ENCODE assay signal across 8 mouse cellular contexts in the genomic region with DNA sequence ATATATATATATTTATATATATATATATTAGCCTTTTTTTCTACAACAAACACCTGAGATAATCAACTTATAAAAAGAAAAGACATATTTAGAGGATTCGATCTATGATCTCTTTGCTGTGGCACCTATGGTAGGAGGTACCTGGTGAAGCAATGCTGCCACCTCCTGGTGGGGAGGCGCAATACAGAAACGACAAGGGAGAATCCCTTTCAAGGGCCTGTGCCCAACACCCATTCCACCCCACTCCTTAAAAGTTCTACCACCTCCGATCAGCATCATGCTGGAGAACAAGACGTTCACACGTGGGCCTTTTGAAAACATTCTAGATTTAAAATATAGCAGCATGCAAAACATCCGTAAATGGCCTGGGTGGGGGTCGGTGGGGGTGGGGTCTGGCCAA.
DNase-seq lines count a peak whose midpoint lies in the region; ATAC-seq and TF ChIP-seq lines count a peak whose summit lies in the region.

No protein-coding gene starts in this region.

- peak; percentile 79; the same call in 1 of the 2 replicates for ATAC-seq in forebrain, embryonic 14.5 days
- ATAC-seq in intestine, postnatal 0 days, result no peak
- peak; percentile 82; the same call in 1 of the 2 replicates for ATAC-seq in neural tube, embryonic 14.5 days (ENCODE audit: low read depth)

- H3K79me2 ChIP-seq in liver, adult 2 months (ENCODE audit: control insufficient read depth, insufficient read depth, low read length), result no peaks in the 10 kb centered on the region

- H3K4me2 ChIP-seq in forebrain, embryonic 14.5 days (ENCODE audit: low read length), result no peak overlapping the region
- H3K4me2 ChIP-seq in intestine, postnatal 0 days (replicated peaks; ENCODE audit: low read depth), result no peak overlapping the region
- H3K4me2 ChIP-seq in neural tube, embryonic 14.5 days (ENCODE audit: low read depth, low read length), result no peak overlapping the region

- WGBS in forebrain, embryonic 14.5 days, result 32% methylated on average over 8 of the region's 8 CpGs
- 34% methylated on average over 8 of the region's 8 CpGs for WGBS in intestine, postnatal 0 days
- WGBS in liver, adult 2 months, result 23% methylated on average over 8 of the region's 8 CpGs
- WGBS in neural tube, embryonic 14.5 days, result 31% methylated on average over 8 of the region's 8 CpGs

- H3K27me3 ChIP-seq in forebrain, embryonic 14.5 days (replicated peaks; ENCODE audit: control insufficient read depth, insufficient read depth, low read length), result no peaks in the 10 kb centered on the region
- no peaks in the 10 kb centered on the region for H3K27me3 ChIP-seq in intestine, postnatal 0 days (replicated peaks; ENCODE audit: control insufficient read depth, insufficient read depth, low read length)
- H3K27me3 ChIP-seq in liver, adult 2 months (ENCODE audit: control insufficient read depth, insufficient read depth, low read length), result peaks cover 2% of the 10 kb centered on the region; the same call in 1 of the 2 replicates
- H3K27me3 ChIP-seq in neural tube, embryonic 14.5 days (ENCODE audit: control insufficient read depth, insufficient read depth, low read length), result no peaks in the 10 kb centered on the region

- H3K4me1 ChIP-seq in forebrain, embryonic 14.5 days (ENCODE audit: control insufficient read depth, insufficient read depth, low read length), result no peaks in the 10 kb centered on the region
- no peaks in the 10 kb centered on the region for H3K4me1 ChIP-seq in intestine, postnatal 0 days (replicated peaks; ENCODE audit: control insufficient read depth, insufficient read depth, low read length)
- no peaks in the 10 kb centered on the region for H3K4me1 ChIP-seq in liver, adult 2 months (ENCODE audit: control insufficient read depth, insufficient read depth, low read length)
- H3K4me1 ChIP-seq in neural tube, embryonic 14.5 days (ENCODE audit: control insufficient read depth, insufficient read depth, low read length), result no peaks in the 10 kb centered on the region

- H3K36me3 ChIP-seq in forebrain, embryonic 14.5 days (ENCODE audit: control insufficient read depth, insufficient read depth, low read length), result no peaks in the 10 kb centered on the region
- no peaks in the 10 kb centered on the region for H3K36me3 ChIP-seq in intestine, postnatal 0 days (ENCODE audit: control insufficient read depth, insufficient read depth)
- no peaks in the 10 kb centered on the region for H3K36me3 ChIP-seq in liver, adult 2 months (ENCODE audit: control insufficient read depth, insufficient read depth, low read length)
- no peaks in the 10 kb centered on the region for H3K36me3 ChIP-seq in neural tube, embryonic 14.5 days (ENCODE audit: control insufficient read depth, insufficient read depth, low read length)

- no peak for TF ChIP-seq POLR2A in liver, adult 2 months (IDR thresholded peaks at IDR 0.05; ENCODE audit: extremely low read depth, insufficient read depth, low read length)

- no peak overlapping the region for H3K9ac ChIP-seq in forebrain, embryonic 14.5 days (ENCODE audit: low read length)
- no peak overlapping the region for H3K9ac ChIP-seq in intestine, postnatal 0 days (ENCODE audit: low read depth, low read length)
- H3K9ac ChIP-seq in liver, adult 2 months (ENCODE audit: low read depth, low read length), result no peak overlapping the region
- H3K9ac ChIP-seq in neural tube, embryonic 14.5 days (replicated peaks; ENCODE audit: low read depth, low read length), result no peak overlapping the region

- no peak overlapping the region for H3K27ac ChIP-seq in forebrain, embryonic 14.5 days (ENCODE audit: low read depth, low read length)
- H3K27ac ChIP-seq in intestine, postnatal 0 days (ENCODE audit: low read depth, low read length), result no peak overlapping the region
- no peak overlapping the region for H3K27ac ChIP-seq in liver, adult 2 months (replicated peaks; ENCODE audit: insufficient read depth, low read depth, low read length)
- H3K27ac ChIP-seq in neural tube, embryonic 14.5 days (ENCODE audit: low read depth, low read length), result no peak overlapping the region

- TF ChIP-seq CTCF in intestine, postnatal 0 days (IDR thresholded peaks at IDR 0.05; ENCODE audit: low read depth), result peak; percentile 89
- peak; percentile 93 for TF ChIP-seq CTCF in liver, adult 2 months (IDR thresholded peaks at IDR 0.05; ENCODE audit: low read depth, low read length)

- no peak overlapping the region for H3K4me3 ChIP-seq in forebrain, embryonic 14.5 days (ENCODE audit: low read depth, low read length)
- H3K4me3 ChIP-seq in intestine, postnatal 0 days (ENCODE audit: low read depth, low read length), result no peak overlapping the region
- no peak overlapping the region for H3K4me3 ChIP-seq in liver, adult 2 months (ENCODE audit: insufficient read depth, low read depth, low read length)
- H3K4me3 ChIP-seq in neural tube, embryonic 14.5 days (ENCODE audit: low read depth, low read length), result no peak overlapping the region

- DNase-seq in right cerebral cortex, adult 18-20 months, result peak; percentile 28
- DNase-seq in right cerebral cortex, postnatal 25 days, result no peak
- DNase-seq in adrenal gland, postnatal 4 days (ENCODE audit: low spot score in 2 of 2), result peak; percentile 19 to 23
- DNase-seq in forebrain, embryonic 14.5 days (ENCODE audit: low spot score), result peak; percentile 63
- peak; percentile 29 for DNase-seq in liver, adult 2 months (ENCODE audit: extremely low read depth, low read depth, low spot score)
- no peak for DNase-seq in natural killer cell, adult 2 months (ENCODE audit: low spot score in 2 of 2)

- no peaks in the 10 kb centered on the region for H3K9me3 ChIP-seq in forebrain, embryonic 14.5 days (replicated peaks; ENCODE audit: control insufficient read depth, low read length)
- H3K9me3 ChIP-seq in intestine, postnatal 0 days (ENCODE audit: control insufficient read depth), result no peaks in the 10 kb centered on the region
- H3K9me3 ChIP-seq in neural tube, embryonic 14.5 days (ENCODE audit: control insufficient read depth, low read length), result no peaks in the 10 kb centered on the region

Comparison
In these comparisons a context has a peak if more than half of its experiments do, and no peak if none do; other contexts are left out.
1. DNase-seq: peak in right cerebral cortex, adult 18-20 months (single experiment), adrenal gland, postnatal 4 days (2 of 2), forebrain, embryonic 14.5 days (single experiment) and liver, adult 2 months (single experiment); none in right cerebral cortex, postnatal 25 days (single experiment) and natural killer cell, adult 2 months (0 of 2).